Mouse (Mus musculus) c-Kit-positive CD71-positive TER-119-negative erythroid progenitor cells, embryonic 14.5 days (primary cell): ENCODE data around the gene Tmigd3.
"Not testable (repeated sequence)": the region's sequence is repeated elsewhere in the genome, so short reads cannot be mapped to it uniquely, and the experiment has no call there.

Source experiments
- DNase-seq: peaks from one replicate; pipeline ENCODE4 v3.0.0-alpha.2; 2013; ENCODE audit warnings: low read depth

Gene Tmigd3

GRCm38 (mm10) chr3:105904213-105904612 lies 33.5 kb downstream of the Tmigd3 start:
- no peak for DNase-seq

GRCm38 (mm10) chr3:105904721-105905120 lies 34.0 kb downstream of the Tmigd3 start:
- no peak for DNase-seq

GRCm38 (mm10) chr3:105907956-105908655 lies 37.4 kb downstream of the Tmigd3 start:
- no peak for DNase-seq

GRCm38 (mm10) chr3:105908976-105909375 lies 38.3 kb downstream of the Tmigd3 start:
- DNase-seq, result no peak

GRCm38 (mm10) chr3:105910519-105911190 lies 40.0 kb downstream of the Tmigd3 start:
- DNase-seq, result no peak

GRCm38 (mm10) chr3:105912097-105912880 lies 41.6 kb downstream of the Tmigd3 start:
- no peak for DNase-seq

- peak; percentile 50 for DNase-seq
Observed at GRCm38 (mm10) chr3:105913839-105914681, 43.4 kb downstream of the Tmigd3 start.

GRCm38 (mm10) chr3:105915281-105915680 lies 44.6 kb downstream of the Tmigd3 start:
- DNase-seq, result no peak

- DNase-seq, result not testable (repeated sequence)
Observed at GRCm38 (mm10) chr3:105916455-105916854, 45.8 kb downstream of the Tmigd3 start.

- no peak for DNase-seq
Observed at GRCm38 (mm10) chr3:105917656-105918354, 47.1 kb downstream of the Tmigd3 start.

- DNase-seq, result no peak
Observed at GRCm38 (mm10) chr3:105918355-105918745, 47.6 kb downstream of the Tmigd3 start.

- not testable (repeated sequence) for DNase-seq
Observed at GRCm38 (mm10) chr3:105920743-105921142, 50.0 kb downstream of the Tmigd3 start.

GRCm38 (mm10) chr3:105921959-105922358 lies 51.3 kb downstream of the Tmigd3 start:
- DNase-seq, result no peak

GRCm38 (mm10) chr3:105924616-105925015 lies 53.9 kb downstream of the Tmigd3 start:
- DNase-seq, result no peak

GRCm38 (mm10) chr3:105927561-105928194 lies 57.0 kb downstream of the Tmigd3 start:
- no peak for DNase-seq

- DNase-seq, result no peak
Observed at GRCm38 (mm10) chr3:105928195-105928569, 57.5 kb downstream of the Tmigd3 start.

- no peak for DNase-seq
Observed at GRCm38 (mm10) chr3:105928781-105929180, 58.1 kb downstream of the Tmigd3 start.

GRCm38 (mm10) chr3:105929821-105930220 lies 59.1 kb downstream of the Tmigd3 start:
- DNase-seq, result no peak

GRCm38 (mm10) chr3:105931095-105931494 lies 60.4 kb downstream of the Tmigd3 start:
- DNase-seq, result no peak

- DNase-seq, result no peak
Observed at GRCm38 (mm10) chr3:105932240-105933071, 61.8 kb downstream of the Tmigd3 start, which contains the start of gene I830077J02Rik. Gene I830077J02Rik (minus strand): TSS chr3:105932664.
